Mouse (Mus musculus) naive thymus-derived CD4-positive, alpha-beta T cell, adult 2 months (primary cell): Measurements from ENCODE around the gene Gpr18.
A peak's percentile ranks its signal among the peaks of the same experiment; 100 is the strongest.
"Not testable (repeated sequence)": the region's sequence is repeated elsewhere in the genome, so short reads cannot be mapped to it uniquely, and the experiment has no call there.

ENCODE experiments used
- DNase-seq: peaks from one replicate; pipeline ENCODE4 v3.0.0-alpha.2; 2011; ENCODE audit warnings: low read depth

Gene Gpr18

DNA sequence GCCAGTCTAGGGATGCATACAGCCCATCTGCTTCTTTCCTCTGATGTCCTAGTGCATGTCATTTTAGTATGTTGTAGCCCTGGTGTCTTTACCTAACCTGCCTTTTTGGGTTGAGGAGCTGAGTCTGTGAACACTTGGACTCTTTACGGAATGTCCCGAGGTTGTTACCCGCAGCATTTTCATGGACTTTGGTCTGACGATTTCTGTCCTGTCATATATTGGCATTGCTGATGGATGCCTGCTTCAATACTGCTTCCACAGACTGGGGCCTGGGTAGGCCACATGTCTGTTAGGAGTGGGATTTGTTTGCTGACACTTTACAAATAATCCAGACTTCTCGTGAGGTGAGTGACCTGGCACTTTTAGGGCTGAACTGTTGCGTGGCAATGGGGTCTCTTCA, 21.8 kb downstream of the Gpr18 start:
- no peak for DNase-seq

DNA sequence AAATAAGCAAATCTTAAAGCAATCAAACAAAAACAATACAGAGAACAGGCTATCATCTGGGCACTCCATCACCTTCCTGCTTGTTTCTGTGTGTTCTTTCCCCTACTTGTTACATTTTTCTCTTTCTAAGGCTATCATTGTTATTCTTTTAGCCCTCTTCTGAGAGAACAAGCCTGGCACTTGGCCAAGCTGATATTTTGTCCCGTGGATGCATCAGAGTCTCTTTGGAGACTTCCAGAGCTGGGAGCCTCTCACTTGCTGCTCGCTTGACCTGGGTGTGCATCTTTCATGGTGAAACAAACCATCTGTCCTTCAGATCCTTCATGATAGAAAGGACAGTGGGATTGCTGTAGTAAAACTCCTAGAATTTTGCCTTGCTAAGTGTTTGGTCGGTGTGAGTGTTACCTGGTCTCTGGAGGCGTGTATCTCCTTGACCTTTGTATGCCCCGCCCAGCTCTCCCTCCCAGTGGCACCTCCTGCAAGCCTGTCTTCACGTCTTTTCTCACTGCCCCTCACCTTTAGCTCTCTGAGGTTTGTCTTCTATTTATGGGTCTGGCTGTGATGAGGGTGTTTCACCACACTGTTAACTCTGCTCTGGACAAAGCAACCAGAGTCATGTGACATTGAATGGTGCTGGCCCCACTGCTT, 31.3 kb downstream of the Gpr18 start:
- no peak for DNase-seq

GRCm38 (mm10) chr14:121881211-121881610, 34.4 kb downstream of the Gpr18 start:
- DNase-seq: peak; percentile 79

DNA sequence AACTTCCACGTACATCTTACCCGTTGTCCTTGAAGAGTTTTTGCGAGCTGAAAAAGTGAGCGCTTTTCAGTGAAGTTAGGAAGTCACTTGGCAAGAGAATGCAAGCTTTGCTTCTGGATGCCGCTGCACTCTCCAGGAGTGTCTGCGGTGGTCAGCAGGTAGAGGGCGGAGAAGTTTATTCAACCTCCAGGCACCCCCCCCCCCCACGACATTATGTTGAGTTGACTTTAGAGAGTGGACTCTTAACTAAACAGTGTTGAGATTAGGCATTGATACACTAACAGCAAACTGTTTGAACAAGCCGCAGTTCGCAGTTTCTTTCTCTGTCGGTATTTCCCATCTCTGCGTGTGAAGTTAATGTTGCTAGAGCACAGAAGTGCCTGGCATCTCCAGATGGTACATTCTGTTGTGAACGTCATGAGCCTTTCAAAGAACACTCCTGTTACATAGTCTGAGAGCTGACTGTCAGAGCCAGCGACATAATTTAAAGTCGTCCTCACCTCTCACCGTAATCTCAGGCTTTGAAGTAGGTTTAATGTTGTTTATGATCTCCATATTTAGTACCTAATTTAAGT, 36.2 kb downstream of the Gpr18 start:
- DNase-seq: peak; percentile 89

- DNase-seq: no peak
Observed at GRCm38 (mm10) chr14:121878859-121879206, 36.7 kb downstream of the Gpr18 start.

DNA sequence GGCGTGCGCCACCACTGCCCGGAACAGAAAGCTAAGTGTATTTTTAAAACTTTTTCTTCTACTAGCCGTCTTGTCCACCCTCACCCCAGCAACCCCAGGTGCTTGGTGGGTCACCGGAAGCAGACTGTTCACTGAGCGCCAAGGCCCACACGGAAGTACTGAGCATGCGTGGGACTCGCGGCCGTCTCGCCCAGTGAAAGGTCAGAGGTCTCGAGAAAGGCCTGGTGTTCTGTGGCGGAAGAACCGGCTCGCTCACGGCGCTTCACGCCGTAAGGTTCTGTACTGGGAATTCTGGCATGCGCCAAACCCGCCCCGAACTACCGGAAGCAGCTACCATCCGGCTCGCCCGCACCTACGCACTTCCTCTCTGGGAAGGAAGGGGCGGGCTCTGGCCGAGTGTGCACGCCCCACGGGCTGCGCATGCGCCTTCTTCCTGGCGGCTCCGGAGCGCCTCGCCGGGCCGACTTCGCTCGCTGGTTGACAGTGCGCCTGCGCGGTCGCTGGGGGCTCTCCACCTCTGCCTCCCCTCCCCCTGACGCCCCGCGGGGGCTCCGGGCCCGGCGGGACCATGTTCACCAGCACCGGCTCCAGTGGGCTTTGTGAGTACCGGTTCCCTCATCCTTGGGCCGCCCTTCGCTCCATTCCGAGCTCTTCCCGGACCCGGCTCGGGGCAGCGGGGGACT, 37.3 kb downstream of the Gpr18 start, which contains the start of gene Ubac2:
Ubac2 (plus strand) TSS at position 445 of the 683 bp plus-strand sequence.
- peak; percentile 99 for DNase-seq

- DNase-seq: no peak
Observed at GRCm38 (mm10) chr14:121877640-121878039, 37.9 kb downstream of the Gpr18 start.

- no peak for DNase-seq
Observed at GRCm38 (mm10) chr14:121876860-121877259, 38.7 kb downstream of the Gpr18 start.

- DNase-seq: not testable (repeated sequence)
Observed at GRCm38 (mm10) chr14:121876190-121876589, 39.4 kb downstream of the Gpr18 start.

DNA sequence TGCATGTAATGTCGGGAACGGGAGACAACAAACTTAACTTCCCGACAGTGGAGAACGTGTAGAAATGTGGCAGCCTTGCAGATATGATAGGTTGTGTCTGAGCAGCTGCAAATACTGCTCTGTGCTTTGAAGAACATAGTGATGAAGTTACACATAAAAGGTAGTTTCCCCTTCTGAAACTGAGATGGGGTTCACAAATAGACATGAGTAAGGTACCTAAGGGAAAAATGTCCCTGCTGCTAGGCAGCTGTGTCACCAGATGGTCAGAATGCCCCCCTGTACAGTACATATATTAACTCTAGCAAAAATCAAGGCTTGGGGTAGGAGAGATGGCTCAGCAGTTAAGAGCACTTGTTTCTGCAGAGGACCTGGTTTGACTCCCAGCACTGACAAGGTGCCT, 41.9 kb downstream of the Gpr18 start:
- no peak for DNase-seq

DNA sequence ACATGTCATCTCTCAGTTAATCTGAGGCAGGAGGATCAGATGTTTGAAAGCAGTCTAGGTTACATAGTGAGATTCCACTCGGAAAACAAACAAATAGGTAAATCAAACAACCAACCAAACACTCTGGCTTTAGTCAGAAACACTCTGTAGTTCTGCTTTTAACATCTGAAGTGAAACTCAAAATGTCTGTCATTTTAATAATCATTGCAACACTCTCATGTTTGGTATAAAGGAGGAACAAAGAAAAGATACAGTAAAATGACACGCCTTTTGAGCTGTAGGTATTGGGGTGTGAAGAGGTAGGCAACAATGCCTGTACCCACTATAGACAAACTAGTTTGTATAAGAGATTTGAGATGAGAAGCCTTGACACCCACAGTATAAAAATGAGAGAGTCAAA, 42.4 kb downstream of the Gpr18 start:
- no peak for DNase-seq

- DNase-seq: no peak
Observed at GRCm38 (mm10) chr14:121872760-121873159, 42.8 kb downstream of the Gpr18 start.

- DNase-seq: no peak
Observed at GRCm38 (mm10) chr14:121869111-121869510, 46.5 kb downstream of the Gpr18 start.

DNA sequence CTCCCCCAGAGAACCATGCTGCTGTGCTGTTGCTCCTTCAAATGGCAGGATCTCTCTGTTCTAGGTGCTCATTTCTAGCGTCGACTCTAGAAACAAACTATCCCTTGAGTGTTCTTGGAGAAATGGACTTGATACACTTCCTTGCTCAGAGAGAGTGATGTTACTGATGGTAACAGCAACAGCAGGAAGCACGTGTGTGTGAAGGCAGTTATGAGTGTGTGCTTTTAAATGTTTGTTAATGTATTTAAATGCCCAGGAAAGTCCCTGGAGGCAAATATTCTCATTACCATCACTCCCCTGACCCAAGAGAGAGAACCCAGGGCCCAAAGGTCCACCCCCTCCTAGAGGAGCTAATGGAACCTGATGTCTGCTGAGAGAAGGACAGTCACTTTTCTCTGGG, 49.0 kb downstream of the Gpr18 start:
- DNase-seq: no peak

GRCm38 (mm10) chr14:121865162-121865561, 50.4 kb downstream of the Gpr18 start:
- DNase-seq: peak; percentile 92
